Mouse (Mus musculus): Measurements from ENCODE around the gene Pcsk4.

Gene Pcsk4

DNA sequence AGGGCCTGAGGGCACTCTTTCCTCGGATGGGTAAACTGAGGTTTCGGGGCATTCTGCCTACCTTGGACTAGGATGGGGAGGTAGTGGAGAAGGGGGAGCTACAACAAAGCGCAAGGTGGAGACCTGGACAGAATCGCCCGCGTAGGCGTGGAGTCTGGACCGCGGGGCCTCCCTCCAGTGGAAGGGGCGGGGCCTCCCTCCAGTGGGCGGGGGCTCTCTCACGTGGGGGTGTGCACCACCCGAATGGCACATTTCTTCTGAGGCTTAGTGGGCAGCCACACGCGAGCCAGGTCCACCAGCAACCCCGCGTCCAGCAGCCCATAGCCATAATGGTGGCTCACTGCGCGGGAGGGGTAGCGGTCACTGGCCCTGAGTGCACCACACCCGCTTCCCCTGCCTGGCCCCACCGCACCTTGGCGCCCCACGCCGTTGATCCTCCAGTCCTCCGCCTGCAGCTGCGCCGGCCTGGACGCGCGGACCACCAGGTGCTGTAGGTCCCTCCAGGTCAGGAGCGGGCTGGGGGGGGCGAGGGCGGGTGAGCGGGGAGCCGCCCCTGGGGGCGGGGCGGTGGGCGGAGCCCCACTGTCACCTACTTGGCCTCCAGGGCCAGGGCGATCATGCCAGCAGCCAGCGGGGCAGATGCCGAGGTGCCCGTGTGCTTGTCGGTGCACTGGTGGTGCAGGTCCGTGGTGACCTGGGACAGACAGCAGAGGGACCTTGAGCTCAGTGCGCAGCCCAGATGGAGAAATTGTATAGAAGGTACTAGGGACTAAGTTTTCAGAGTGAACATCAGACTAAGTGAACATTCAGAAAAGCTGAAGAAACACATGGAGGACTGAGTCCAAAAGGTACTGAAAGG is 5.8 kb downstream of the Pcsk4 start:
- DNase-seq (ENCODE audit: low spot score), result peak; percentile 74

DNA sequence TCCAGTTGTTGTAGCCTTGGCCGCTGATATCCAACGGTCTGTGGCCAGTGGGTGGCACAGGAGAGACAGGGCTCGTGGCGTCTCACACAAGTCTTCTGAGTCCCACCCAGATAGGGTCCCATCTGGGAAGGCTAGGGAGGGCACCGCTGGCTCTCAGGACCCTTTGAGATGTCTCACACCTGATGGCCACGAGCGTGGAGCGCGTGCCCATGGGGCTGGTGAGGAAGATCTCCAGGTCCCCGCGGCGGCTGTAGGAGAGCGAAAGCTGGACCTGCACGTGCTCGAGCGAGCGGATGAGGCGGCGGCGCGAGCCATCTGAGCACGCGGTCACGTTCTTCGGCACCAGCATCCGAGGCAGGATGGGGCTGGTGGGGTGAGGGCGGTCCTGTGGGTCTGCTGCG is 6.5 kb downstream of the Pcsk4 start:
- no peak for DNase-seq (ENCODE audit: low spot score)

DNA sequence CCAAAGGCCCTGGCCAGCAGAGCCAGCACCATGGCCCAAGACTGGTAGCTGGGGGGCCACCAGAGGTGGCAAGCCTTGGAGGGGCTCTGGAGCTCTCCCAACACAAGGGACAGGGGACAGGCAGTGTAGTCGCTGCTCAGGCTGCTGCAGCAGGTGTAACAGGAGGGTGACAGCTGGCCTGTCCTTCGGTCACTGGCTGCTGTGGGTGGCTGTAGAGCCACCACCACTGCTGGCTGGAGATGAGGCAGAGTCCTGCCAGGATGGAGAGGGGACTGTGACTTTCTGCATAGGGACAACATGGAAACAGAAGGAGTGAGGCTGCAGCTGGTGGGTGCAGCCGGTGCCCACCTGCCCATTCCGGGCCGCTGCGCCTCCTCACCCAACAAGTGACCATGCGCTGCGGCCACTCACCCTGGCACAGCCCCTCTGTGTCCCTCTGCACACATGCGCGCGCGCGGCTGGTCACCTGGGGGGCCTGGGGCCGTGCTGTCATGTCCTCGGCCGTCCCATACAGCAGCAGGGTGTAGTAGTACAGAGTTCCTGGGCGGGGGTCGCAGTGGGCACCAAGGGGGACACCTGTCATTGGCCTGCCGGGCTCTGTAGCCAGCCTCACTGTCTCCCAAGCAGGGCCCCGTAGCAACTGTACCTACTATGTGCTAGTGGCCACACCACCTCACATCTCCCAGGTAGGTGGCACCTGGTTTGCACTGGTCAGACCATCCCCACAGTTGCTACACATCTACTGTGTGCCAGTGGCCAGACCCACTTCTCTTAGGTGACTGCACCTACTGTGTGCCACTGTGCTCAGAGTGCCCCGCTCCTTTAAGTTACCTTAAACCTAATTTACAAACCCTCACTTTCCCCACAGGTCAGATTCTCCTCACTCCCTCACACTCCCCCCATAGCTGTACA is 7.4 kb downstream of the Pcsk4 start:
- DNase-seq (ENCODE audit: low spot score), result no peak

DNA sequence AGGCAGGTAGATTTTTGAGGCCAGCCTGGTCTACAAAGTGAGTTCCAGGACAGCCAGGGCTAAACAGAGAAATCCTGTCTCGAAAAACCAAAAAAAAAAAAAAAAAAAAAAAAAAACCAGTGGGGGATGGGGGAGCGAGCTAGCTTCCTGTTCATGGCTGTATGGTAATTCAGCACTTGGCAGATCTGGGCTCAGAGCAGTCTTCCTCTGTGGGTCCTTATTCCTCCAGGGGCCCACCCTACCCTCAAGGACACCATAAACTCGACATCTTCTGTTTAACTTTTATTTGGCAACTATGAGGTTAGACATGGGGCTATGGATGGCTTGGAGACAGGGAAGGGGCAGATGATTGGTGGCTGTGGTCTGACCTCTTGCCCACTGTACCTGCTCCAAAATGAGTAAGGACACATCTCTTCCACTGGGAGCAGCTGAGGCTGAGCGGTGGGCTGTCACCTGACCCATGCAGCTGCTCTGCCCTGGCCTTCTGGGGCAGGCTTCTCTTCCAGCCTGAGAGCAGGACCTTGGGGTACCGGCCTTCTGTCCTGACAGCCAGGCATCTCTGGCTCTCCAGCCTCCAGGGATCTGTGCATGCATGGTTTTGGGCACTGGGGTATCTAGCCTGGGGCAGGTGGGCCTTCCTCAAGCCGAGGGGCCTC is 8.2 kb downstream of the Pcsk4 start:
- no peak for DNase-seq (ENCODE audit: low spot score)

DNA sequence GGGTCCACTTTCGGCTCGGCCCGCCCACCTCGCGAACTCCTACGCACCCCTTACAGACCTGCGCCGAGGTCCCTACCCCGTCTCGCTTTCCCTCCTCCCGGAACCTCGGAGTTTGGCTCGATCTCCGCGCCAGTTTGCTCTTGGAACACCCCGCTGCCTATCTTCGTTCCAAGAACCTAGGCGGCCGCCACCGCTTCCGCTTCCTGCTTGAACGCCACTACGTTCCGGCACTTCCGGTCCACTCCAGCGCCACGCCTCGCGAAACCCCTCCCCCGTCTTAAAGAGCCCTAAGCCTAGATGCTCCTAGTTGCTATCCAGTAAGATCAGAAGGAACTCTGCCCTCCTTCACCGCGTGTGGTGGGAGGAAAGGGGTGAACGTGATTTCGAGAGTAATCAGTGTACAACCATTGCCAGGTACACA is 8.9 kb downstream of the Pcsk4 start, which contains the start of gene 2310011J03Rik:
Gene 2310011J03Rik, minus strand, starts transcription at position 198 of the 421 bp plus-strand sequence.
- DNase-seq (ENCODE audit: low spot score), result peak; percentile 90

DNA sequence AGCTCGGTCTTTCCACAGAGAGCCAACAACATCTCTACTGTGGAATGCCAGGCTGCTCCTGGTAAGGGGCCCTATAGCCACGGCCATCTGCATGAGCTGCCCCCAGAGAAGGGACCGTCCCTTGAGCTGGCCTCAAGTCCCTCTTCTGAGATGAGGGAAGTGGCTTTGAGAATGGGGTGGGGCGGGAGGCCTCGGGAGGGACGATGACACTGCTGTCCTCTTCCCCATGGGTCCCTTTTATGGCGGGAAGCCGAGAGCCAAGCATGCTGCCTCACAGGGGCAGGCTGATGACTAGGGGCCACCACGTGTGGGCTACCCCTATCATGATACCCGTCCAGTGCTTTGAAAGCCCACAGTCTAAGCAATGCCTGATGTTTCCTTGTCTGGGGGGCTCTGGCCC is 12.3 kb downstream of the Pcsk4 start:
- no peak for DNase-seq (ENCODE audit: low spot score)

DNA sequence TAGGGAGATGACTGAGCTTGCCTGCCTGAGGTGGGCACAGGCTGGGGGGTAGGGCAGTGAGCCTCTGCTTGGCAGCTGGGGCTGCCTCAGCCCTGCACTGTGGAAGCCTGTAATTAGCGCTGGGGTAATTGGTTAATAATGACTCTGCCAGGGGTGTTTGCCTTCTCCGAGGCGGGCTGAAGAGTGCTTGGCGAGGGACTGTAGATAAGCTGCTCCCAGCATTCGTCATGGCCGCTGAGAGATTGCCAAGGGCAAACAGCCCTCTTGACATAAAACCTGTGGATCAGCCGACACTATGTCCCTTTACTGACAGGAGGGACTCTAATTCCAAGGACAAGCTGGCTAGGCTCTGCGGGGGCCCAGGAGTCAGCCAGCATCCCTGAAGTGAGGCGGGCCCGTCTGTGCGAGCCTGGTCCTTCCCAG is 12.9 kb downstream of the Pcsk4 start:
- no peak for DNase-seq (ENCODE audit: low spot score)

GRCm38 (mm10) chr10:80315315-80315714 is 14.0 kb downstream of the Pcsk4 start:
- DNase-seq (ENCODE audit: low spot score), result no peak

GRCm38 (mm10) chr10:80314494-80315001 is 14.8 kb downstream of the Pcsk4 start:
- DNase-seq (ENCODE audit: low spot score), result no peak

DNA sequence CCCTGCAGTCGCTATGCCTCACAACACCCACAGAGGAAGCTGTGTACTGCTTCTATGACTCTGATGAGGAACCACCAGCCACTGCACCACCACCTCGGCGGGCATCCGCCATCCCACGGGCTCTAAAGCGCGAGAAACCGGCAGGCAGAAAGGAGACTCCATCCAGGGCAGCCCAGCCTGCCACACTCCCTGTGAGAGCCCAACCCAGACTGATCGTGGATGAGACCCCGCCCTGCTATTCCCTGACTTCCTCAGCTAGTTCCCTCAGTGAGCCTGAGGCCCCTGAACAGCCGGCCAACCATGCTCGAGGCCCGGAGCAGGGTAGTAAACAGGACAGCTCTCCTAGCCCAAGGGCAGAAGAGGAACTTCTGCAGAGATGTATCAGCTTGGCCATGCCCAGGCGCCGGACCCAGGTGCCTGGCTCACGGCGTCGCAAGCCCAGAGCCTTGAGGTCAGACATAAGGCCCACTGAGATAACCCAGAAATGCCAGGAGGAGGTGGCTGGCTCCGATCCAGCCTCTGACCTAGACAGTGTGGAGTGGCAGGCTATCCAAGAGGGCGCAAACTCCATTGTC is 15.6 kb downstream of the Pcsk4 start:
- DNase-seq (ENCODE audit: low spot score), result no peak

DNA sequence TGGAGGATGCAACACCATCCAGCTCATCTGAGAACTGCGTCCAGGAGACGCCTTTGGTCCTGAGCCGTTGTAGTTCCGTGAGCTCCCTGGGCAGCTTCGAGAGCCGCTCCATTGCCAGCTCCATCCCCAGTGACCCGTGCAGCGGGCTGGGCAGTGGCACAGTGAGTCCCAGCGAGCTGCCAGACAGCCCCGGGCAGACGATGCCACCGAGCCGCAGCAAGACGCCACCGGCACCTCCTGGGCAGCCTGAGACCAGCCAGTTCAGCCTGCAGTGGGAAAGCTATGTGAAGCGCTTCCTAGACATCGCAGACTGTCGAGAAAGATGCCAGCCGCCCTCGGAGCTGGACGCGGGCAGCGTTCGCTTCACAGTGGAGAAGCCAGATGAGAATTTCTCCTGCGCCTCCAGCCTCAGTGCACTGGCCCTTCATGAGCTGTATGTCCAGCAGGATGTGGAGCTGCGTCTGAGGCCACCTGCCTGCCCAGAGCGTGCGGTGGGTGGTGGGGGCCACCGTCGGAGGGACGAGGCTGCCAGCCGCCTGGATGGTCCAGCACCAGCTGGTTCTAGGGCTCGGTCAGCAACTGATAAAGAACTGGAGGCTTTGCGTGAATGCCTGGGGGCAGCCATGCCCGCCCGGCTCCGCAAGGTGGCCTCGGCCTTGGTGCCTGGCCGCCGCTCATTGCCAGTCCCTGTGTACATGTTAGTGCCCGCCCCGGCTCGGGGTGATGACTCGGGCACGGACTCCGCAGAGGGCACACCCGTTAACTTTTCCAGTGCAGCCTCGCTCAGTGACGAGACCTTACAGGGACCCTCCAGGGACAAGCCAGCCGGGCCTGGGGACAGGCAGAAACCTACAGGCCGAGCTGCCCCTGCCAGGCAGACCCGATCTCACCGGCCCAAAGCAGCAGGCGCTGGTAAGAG is 16.5 kb downstream of the Pcsk4 start:
- DNase-seq (ENCODE audit: low spot score), result no peak

DNA sequence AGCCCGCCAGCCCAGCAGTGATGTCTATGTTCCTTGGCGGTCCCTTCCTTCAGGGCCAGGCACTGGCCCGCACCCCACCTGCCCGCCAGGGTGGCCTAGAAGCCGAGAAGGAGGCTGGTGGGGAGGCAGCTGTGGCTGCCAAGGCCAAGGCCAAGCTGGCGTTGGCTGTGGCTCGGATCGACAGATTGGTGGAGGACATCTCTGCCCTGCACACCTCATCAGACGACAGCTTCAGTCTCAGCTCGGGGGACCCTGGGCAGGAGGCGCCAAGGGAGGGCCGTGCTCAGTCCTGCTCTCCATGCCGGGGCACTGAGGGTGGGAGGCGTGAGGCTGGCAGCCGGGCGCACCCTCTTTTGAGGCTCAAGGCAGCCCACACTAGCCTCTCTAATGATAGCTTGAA is 17.7 kb downstream of the Pcsk4 start:
- no peak for DNase-seq (ENCODE audit: low spot score)

DNA sequence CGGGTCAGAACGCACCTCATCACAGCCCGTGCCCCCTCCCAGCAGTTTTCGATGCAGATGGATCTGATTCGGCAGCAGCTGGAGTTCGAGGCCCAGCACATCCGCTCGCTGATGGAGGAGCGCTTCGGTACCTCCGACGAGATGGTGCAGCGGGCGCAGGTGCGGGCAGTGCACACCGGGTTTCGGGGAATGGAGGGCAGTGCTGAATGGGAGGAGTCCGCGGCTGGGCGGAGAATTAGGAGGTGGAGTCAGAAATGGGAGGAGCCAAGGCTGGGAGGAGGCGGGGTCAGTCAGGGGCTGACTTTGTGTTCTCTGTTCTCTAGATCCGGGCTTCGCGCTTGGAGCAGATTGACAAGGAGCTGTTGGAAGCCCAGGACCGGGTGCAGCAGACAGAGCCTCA is 24.4 kb downstream of the Pcsk4 start:
- DNase-seq (ENCODE audit: low spot score), result no peak

- no peak for DNase-seq (ENCODE audit: low spot score)
These were observed 24.8 kb downstream of the Pcsk4 start for GRCm38 (mm10) chr10:80304458-80304857.

- no peak for DNase-seq (ENCODE audit: low spot score)
These were observed 26.8 kb downstream of the Pcsk4 start for GRCm38 (mm10) chr10:80302471-80302881.

DNA sequence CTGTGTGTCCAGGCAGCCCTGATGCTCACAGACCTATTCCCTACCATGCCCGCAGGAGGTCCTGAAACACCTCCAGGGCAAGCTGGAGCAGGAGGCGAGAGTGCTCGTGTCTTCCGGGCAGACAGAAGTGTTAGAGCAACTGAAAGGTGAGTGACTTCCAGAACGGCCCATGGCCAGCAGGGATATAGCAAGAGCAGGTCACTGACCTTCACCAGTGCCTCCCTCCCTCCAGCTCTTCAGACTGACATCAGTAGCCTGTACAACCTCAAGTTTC is 27.3 kb downstream of the Pcsk4 start:
- DNase-seq (ENCODE audit: low spot score), result no peak

DNA sequence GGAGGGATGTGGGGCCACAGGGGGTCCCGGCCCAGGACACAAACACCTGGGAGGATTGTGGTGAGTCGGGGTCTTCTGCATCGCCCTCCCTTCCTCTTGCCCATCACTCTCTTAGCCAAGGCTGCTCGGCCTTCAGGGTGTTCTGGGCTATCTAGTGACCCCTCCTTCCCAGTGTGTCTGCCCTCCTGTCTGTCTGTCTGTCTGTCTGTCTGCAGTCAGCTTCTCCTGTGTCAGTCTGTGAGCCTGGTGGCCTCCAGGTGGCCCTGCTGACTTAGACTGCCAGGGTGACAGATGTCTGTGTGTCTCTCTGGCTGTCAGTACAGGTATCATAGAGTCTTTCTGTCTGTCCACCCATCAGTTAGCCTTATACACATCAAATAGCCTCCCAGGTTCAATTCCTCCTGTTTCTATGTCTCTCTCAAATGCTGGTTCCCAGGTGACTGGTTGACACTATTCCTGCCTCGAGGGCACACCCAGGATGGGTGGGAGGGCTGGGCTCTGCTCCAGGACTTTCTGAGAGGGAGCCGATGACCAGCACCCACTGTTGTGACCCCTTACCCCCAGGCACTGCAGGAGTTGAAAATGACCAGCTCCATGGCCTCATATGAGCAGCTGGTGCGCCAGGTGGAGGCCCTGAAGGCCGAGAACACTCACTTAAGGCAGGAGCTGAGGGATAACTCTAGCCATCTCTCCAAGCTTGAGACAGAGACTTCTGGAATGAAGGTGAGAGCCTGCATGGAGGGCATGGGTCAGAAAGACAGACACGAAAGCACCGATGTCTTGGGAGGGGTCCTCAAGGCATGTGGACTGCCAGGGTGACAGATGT is 27.8 kb downstream of the Pcsk4 start:
- no peak for DNase-seq (ENCODE audit: low spot score)

GRCm38 (mm10) chr10:80300672-80301181 is 28.6 kb downstream of the Pcsk4 start:
- DNase-seq (ENCODE audit: low spot score), result no peak

- DNase-seq (ENCODE audit: low spot score), result no peak
These were observed 29.5 kb downstream of the Pcsk4 start for GRCm38 (mm10) chr10:80299824-80300223.

GRCm38 (mm10) chr10:80299301-80299700 is 30.0 kb downstream of the Pcsk4 start:
- no peak for DNase-seq (ENCODE audit: low spot score)

All from c-Kit-positive CD71-positive TER-119-positive erythroid progenitor cells, embryonic 14.5 days (primary cell).